Mouse (Mus musculus) neutrophil, adult 5-6 weeks (primary cell): ENCODE measurements around the gene Tshz2. TPM values are rescaled to one million over a fixed set of nuclear protein-coding genes. Genes with fewer than 3 reads are reported as not detected.
"Not testable (repeated sequence)": the region's sequence is repeated elsewhere in the genome, so short reads cannot be mapped to it uniquely, and the experiment has no call there.

ENCODE experiments used
- ATAC-seq: fragments of 151-379, 151-347 bp; 2 replicates; pipeline ENCODE4 v1.8.0; 2017; ENCODE audit warnings: mild to moderate bottlenecking, moderate TSS enrichment; ENCODE audit not compliant: insufficient number of reproducible peaks, poor library complexity, low FRiP score, severe bottlenecking; ENCODE audit errors: extremely low read depth
- total RNA-seq: library from RNA; stranded (forward); fragments of 200-1000 nt; gene quantifications from 2 replicates; pipeline ENCODE4 v1.2.3, GENCODE M21; 2017

The Tshz2 gene
- not detected in 2 replicates for total RNA-seq

GRCm38 (mm10) chr2:169632338-169633151, at the start of gene Tshz2:
Tshz2 (plus strand) TSS chr2:169633013.
- no peak for ATAC-seq

- no peak for ATAC-seq
These were observed 49.3 kb upstream of the Tshz2 start for GRCm38 (mm10) chr2:169583476-169583875.

GRCm38 (mm10) chr2:169584745-169585456, 47.9 kb upstream of the Tshz2 start:
- no peak for ATAC-seq

GRCm38 (mm10) chr2:169585631-169586285, 47.1 kb upstream of the Tshz2 start:
- ATAC-seq = no peak

GRCm38 (mm10) chr2:169586688-169587087, 46.1 kb upstream of the Tshz2 start:
- no peak for ATAC-seq

- not testable (repeated sequence) for ATAC-seq
These were observed 45.2 kb upstream of the Tshz2 start, which contains the start of gene Gm11011 for GRCm38 (mm10) chr2:169587645-169588044. Gm11011 (minus strand) TSS chr2:169587745.

GRCm38 (mm10) chr2:169589697-169590096, 43.1 kb upstream of the Tshz2 start:
- ATAC-seq = no peak

- no peak for ATAC-seq
These were observed 42.4 kb upstream of the Tshz2 start for GRCm38 (mm10) chr2:169590412-169590811.

- no peak for ATAC-seq
These were observed 39.1 kb upstream of the Tshz2 start for GRCm38 (mm10) chr2:169593742-169594141.

GRCm38 (mm10) chr2:169597357-169597756, 35.5 kb upstream of the Tshz2 start:
- ATAC-seq = no peak

- no peak for ATAC-seq
These were observed 34.8 kb upstream of the Tshz2 start for GRCm38 (mm10) chr2:169597971-169598370.

GRCm38 (mm10) chr2:169599591-169599990, 33.2 kb upstream of the Tshz2 start:
- ATAC-seq = no peak

GRCm38 (mm10) chr2:169600163-169600562, 32.6 kb upstream of the Tshz2 start:
- ATAC-seq = no peak

GRCm38 (mm10) chr2:169606901-169607678, 25.7 kb upstream of the Tshz2 start:
- ATAC-seq = no peak

- no peak for ATAC-seq
These were observed 25.0 kb upstream of the Tshz2 start for GRCm38 (mm10) chr2:169607787-169608186.

GRCm38 (mm10) chr2:169609956-169610355, 22.9 kb upstream of the Tshz2 start:
- no peak for ATAC-seq

- ATAC-seq = no peak
These were observed 21.9 kb upstream of the Tshz2 start for GRCm38 (mm10) chr2:169610882-169611281.

- no peak for ATAC-seq
These were observed 21.3 kb upstream of the Tshz2 start for GRCm38 (mm10) chr2:169611557-169611956.

- ATAC-seq = no peak
These were observed 18.1 kb upstream of the Tshz2 start for GRCm38 (mm10) chr2:169614683-169615082.
